Mouse (Mus musculus) limb, embryonic 14.5 days (tissue): ENCODE results near the gene Cs. TPM values are rescaled to one million over a fixed set of nuclear protein-coding genes. Genes with fewer than 3 reads are reported as not detected.

Source experiments
- ATAC-seq: fragments of 200-750 bp; cut with Nextera tagmentation; 2 replicates; pipeline ENCODE4 v1.8.0; 2017; ENCODE audit warnings: low read depth, moderate number of reproducible peaks, moderate TSS enrichment; ENCODE audit not compliant: low FRiP score
- DNase-seq: peaks from one replicate; pipeline ENCODE4 v3.0.0-alpha.2; 2015; ENCODE audit warnings: low spot score
- H3K27ac ChIP-seq: fragments of 300-500 bp; sonication (generic); replicated peaks from 2 replicates; pipeline ENCODE4 v1.5.1; 2014; ENCODE audit warnings: low read depth, mild to moderate bottlenecking, low read length, moderate library complexity, mixed read lengths
- H3K27me3 ChIP-seq: fragments of 300-500 bp; sonication (generic); 2 replicates; pipeline ENCODE4 v1.6.1; 2014; ENCODE audit warnings: low read length, mixed read lengths; ENCODE audit not compliant: control insufficient read depth, insufficient read depth
- H3K36me3 ChIP-seq: fragments of 300-500 bp; sonication (generic); 2 replicates; pipeline ENCODE4 v1.6.1; 2014; ENCODE audit warnings: mild to moderate bottlenecking, low read length, moderate library complexity, mixed read lengths; ENCODE audit not compliant: control insufficient read depth, insufficient read depth
- H3K4me1 ChIP-seq: fragments of 300-500 bp; sonication (generic); 2 replicates; pipeline ENCODE4 v1.6.1; 2014; ENCODE audit warnings: antibody characterized with exemption, low read length, mixed read lengths; ENCODE audit not compliant: control insufficient read depth, insufficient read depth
- H3K4me2 ChIP-seq: fragments of 300-500 bp; sonication (generic); replicated peaks from 2 replicates; pipeline ENCODE4 v1.6.1; 2014; ENCODE audit warnings: low read depth, mild to moderate bottlenecking, low read length, moderate library complexity; ENCODE audit not compliant: severe bottlenecking
- H3K4me3 ChIP-seq: fragments of 300-500 bp; sonication (generic); replicated peaks from 2 replicates; pipeline ENCODE4 v1.5.1; 2014; ENCODE audit warnings: low read length
- H3K9ac ChIP-seq: fragments of 300-500 bp; sonication (generic); 2 replicates; pipeline ENCODE4 v1.6.1; 2014; ENCODE audit warnings: mild to moderate bottlenecking, low read depth, low read length, moderate library complexity; ENCODE audit not compliant: severe bottlenecking
- H3K9me3 ChIP-seq: fragments of 300-500 bp; sonication (generic); 2 replicates; pipeline ENCODE4 v1.6.1; 2016; ENCODE audit warnings: low read length; ENCODE audit not compliant: control insufficient read depth
- POLR2A ChIP-seq: fragments of 200-500 bp; IDR thresholded peaks from 2 replicates; pipeline ENCODE4 v1.8.0; 2012; ENCODE audit warnings: inconsistent platforms, mild to moderate bottlenecking, moderate library complexity, borderline replicate concordance; ENCODE audit not compliant: insufficient read depth, insufficient read length; ENCODE audit errors: extremely low read depth
- WGBS: fragments of 180-500 bp; shearing (Covaris S2); extraction: QIAGEN DNeasy Blood & Tissue Kit; methylation state at CpG from one replicate; pipeline ENCODE4 v1.1.7; 2014; 5-methylcytosine and 5-hydroxymethylcytosine counted together
- polyA plus RNA-seq, 2 experiments: library from polyadenylated mRNA; depleted of rRNA in 1 of 2; stranded (reverse) in 1 of 2; unstranded in 1 of 2; fragments of >200 nt; fragmentation: Nextera tagmentation in 1 of 2; extraction: Ambion mirVana in 1 of 2; gene quantifications; 2 replicates each; pipeline versions ENCODE4 v1.2.1 to v1.2.3; 2012 to 2014

Cs gene
- polyA plus RNA-seq, 2 experiments, result 131 to 174 TPM

DNA sequence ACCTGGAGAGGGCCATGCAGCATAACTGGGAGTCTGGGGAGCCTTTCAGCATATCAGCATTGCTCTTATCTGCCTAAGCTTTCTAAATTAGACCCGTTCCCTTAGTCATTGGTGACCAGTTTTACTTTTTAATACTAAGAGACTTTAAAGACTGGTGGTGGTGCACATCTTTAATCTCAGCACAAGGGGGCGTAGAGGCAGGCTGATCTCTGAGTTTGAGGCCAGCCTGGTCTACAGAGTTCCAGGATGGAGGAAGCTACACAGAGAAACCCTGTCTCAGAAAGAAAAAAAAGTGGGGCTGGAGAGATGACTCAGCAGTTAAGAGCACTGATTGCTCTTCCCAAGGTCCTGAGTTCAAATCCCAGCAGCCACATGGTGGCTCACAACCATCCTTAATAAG is 2.7 kb downstream of the Cs start:
- no peaks in the 10 kb centered on the region for H3K9me3 ChIP-seq
- H3K9ac ChIP-seq, result no peak overlapping the region
- peaks cover 10% of the 10 kb centered on the region for H3K4me1 ChIP-seq
- no peak overlapping the region for H3K27ac ChIP-seq
- no peak for TF ChIP-seq POLR2A
- H3K4me2 ChIP-seq, result no peak overlapping the region
- ATAC-seq (no peak), DNase-seq (no peak)
- peaks cover 2% of the 10 kb centered on the region for H3K36me3 ChIP-seq
- no peaks in the 10 kb centered on the region for H3K27me3 ChIP-seq
- 92% methylated on average over 2 of the region's 2 CpGs for WGBS
- H3K4me3 ChIP-seq, result no peak overlapping the region

DNA sequence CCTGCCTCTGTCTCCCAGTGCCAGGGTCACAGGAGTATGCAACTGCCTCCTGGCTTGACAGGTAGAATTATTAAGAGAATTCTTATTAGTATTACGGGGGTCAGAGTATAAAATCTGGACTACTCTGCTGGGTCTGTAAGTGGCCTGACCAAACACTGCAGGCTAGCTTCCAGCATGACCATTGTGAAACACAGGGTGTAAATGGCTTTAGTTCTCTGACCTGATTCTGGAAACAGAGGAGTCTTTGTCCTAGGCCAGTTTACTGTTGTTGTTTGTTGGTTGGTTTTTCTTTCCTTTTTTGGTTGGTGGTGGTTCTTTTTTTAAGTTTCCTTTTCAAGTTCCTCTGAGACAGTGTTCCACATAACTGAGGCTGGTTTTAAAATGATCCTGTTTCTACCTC is 5.9 kb downstream of the Cs start:
- H3K9ac ChIP-seq, result no peak overlapping the region
- no peak for TF ChIP-seq POLR2A
- peaks cover 2% of the 10 kb centered on the region for H3K36me3 ChIP-seq
- no peak overlapping the region for H3K4me2 ChIP-seq
- 93% methylated on average over 1 of the region's 1 CpGs for WGBS
- DNase-seq (no peak), ATAC-seq (no peak)
- no peaks in the 10 kb centered on the region for H3K27me3 ChIP-seq
- H3K4me1 ChIP-seq, result peaks cover 9% of the 10 kb centered on the region
- no peaks in the 10 kb centered on the region for H3K9me3 ChIP-seq
- no peak overlapping the region for H3K4me3 ChIP-seq
- H3K27ac ChIP-seq, result no peak overlapping the region

DNA sequence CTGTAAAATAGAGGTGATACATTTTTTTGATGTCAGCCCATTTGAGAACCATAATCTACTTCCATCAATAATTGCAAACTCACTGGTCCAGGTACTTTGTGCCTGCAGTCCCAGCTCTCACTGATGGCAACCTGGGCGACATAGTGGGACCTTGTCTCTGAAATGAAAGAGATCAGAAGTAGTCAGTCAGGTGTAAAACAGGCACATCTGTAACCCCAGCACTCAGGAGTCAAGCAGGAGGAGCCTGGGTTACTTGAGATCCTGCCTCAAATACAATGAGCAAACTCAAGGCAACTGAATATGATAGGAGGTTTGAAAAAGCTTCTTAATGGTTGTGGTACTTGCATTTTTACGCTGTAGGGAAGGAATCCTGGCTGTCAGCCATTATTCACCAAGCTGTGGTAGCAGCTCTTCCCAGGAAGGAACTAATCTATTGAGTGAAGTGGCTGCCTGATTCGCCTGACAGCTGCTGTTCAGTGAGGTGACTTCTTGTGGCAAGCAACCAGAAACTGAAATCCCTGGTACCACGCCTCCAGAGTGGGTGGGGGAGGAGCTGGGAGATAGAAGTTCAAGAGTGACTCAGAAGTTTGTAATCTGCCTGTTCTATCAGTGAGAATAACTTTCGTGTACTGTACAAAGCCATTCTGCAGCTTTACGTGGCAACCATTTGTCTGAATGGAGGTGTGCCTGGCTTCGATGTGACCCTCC is 7.2 kb downstream of the Cs start:
- no peaks in the 10 kb centered on the region for H3K9me3 ChIP-seq
- DNase-seq (peak; percentile 79), ATAC-seq (peak; percentile 76)
- no peak overlapping the region for H3K4me2 ChIP-seq
- H3K9ac ChIP-seq, result peak overlapping the region; percentile 31
- H3K4me3 ChIP-seq, result no peak overlapping the region
- H3K27ac ChIP-seq, result peak overlapping the region; percentile 10; the same call in 1 of the 2 replicates
- peaks cover 3% of the 10 kb centered on the region for H3K4me1 ChIP-seq
- 48% methylated on average over 7 of the region's 7 CpGs for WGBS
- no peaks in the 10 kb centered on the region for H3K27me3 ChIP-seq
- H3K36me3 ChIP-seq, result peaks cover 5% of the 10 kb centered on the region
- TF ChIP-seq POLR2A, result no peak

DNA sequence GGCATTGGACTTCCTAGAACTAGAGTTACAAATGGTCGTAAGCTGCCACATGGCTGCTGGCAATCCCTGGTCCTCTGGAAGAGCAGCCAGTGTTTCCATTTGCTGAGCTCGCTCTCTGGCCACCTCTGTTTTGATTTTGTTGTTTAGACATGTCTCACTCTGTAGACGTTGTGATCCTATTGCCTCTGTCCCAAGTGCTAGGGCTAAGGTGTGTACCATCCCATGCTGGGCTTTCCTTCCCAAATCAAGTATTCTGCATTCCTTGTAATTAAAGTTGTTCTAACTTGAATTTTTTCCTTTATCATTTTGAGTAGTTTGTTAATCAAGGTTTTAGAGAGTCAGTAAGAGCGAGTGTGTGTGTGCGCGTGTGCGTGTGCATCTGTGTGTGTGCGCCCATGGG is 10.0 kb downstream of the Cs start:
- Histone ChIP-seq H3K4me3 (no peak overlapping the region), H3K9ac (no peak overlapping the region), H3K4me2 (no peak overlapping the region), H3K27ac (no peak overlapping the region), H3K36me3 (peaks cover 33% of the 10 kb centered on the region), H3K27me3 (no peaks in the 10 kb centered on the region), H3K4me1 (peaks cover 3% of the 10 kb centered on the region), H3K9me3 (no peaks in the 10 kb centered on the region)
- ATAC-seq (no peak), DNase-seq (no peak)
- TF ChIP-seq POLR2A, result no peak
- WGBS, result 85% methylated on average over 8 of the region's 8 CpGs

DNA sequence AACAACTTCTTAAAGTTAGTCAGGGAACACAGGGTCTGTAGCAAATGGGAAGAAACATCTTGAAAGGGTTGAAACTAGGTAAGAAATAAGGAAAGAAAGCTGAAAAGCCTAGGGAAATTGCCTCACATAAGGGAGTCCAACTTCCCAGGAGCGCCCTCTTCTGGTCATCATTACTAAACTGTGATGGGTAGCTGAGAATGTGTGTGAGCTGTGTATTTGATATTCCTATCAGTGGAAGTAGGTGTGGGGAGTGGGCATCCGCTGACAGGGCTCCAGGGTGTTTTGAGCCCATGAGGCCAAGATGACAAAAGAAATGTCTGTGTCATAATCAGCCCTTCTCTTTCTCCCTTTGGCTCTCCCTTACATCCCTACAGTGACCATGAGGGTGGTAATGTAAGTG is 21.3 kb downstream of the Cs start:
- H3K4me3 ChIP-seq, result no peak overlapping the region
- no peaks in the 10 kb centered on the region for H3K9me3 ChIP-seq
- no peak for TF ChIP-seq POLR2A
- no peak overlapping the region for H3K9ac ChIP-seq
- no peak for ATAC-seq
- H3K27me3 ChIP-seq, result no peaks in the 10 kb centered on the region
- peaks cover 88% of the 10 kb centered on the region for H3K36me3 ChIP-seq
- H3K4me1 ChIP-seq, result no peaks in the 10 kb centered on the region
- no peak overlapping the region for H3K4me2 ChIP-seq
- no peak overlapping the region for H3K27ac ChIP-seq
- WGBS, result 60% methylated on average over 2 of the region's 2 CpGs
- peak; percentile 56 for DNase-seq
